Mouse (Mus musculus) ZHBTc4 (cell line): ENCODE results near the gene Npb.
A peak's percentile ranks its signal among the peaks of the same experiment; 100 is the strongest.

Experiments used
- DNase-seq: peaks from one replicate; pipeline ENCODE4 v3.0.0-alpha.2; 2011; ENCODE audit warnings: low read depth, low spot score

The Npb gene

GRCm38 (mm10) chr11:120608241-120609034, at the start of gene Npb:
TSS of gene Npb (plus strand) at chr11:120608477.
- DNase-seq, result peak; percentile 51

GRCm38 (mm10) chr11:120558843-120559242, 49.4 kb upstream of the Npb start:
- DNase-seq, result peak; percentile 44

- no peak for DNase-seq
Observed at GRCm38 (mm10) chr11:120560952-120561728, 47.1 kb upstream of the Npb start.

- no peak for DNase-seq
Observed at GRCm38 (mm10) chr11:120562949-120563348, 45.3 kb upstream of the Npb start.

- DNase-seq, result no peak
Observed at GRCm38 (mm10) chr11:120565114-120565513, 43.2 kb upstream of the Npb start.

GRCm38 (mm10) chr11:120568324-120568723, 40.0 kb upstream of the Npb start:
- no peak for DNase-seq

GRCm38 (mm10) chr11:120571122-120571521, 37.2 kb upstream of the Npb start:
- DNase-seq, result no peak

- no peak for DNase-seq
Observed at GRCm38 (mm10) chr11:120571754-120572416, 36.4 kb upstream of the Npb start.

- no peak for DNase-seq
Observed at GRCm38 (mm10) chr11:120572417-120572751, 35.9 kb upstream of the Npb start.

GRCm38 (mm10) chr11:120572752-120573584, 35.3 kb upstream of the Npb start, which contains the start of gene P4hb:
TSS of gene P4hb (minus strand) at chr11:120573253.
- DNase-seq, result peak; percentile 100

- DNase-seq, result peak; percentile 32
Observed at GRCm38 (mm10) chr11:120573585-120574277, 34.5 kb upstream of the Npb start.

GRCm38 (mm10) chr11:120574278-120574600, 34.0 kb upstream of the Npb start:
- no peak for DNase-seq

- no peak for DNase-seq
Observed at GRCm38 (mm10) chr11:120575046-120575445, 33.2 kb upstream of the Npb start.

GRCm38 (mm10) chr11:120575940-120576339, 32.3 kb upstream of the Npb start:
- DNase-seq, result no peak

- DNase-seq, result no peak
Observed at GRCm38 (mm10) chr11:120576365-120576981, 31.8 kb upstream of the Npb start.

GRCm38 (mm10) chr11:120577211-120578023, 30.9 kb upstream of the Npb start:
- DNase-seq, result peak; percentile 60

- DNase-seq, result no peak
Observed at GRCm38 (mm10) chr11:120578024-120578693, 30.1 kb upstream of the Npb start.

GRCm38 (mm10) chr11:120578694-120579243, 29.5 kb upstream of the Npb start:
- no peak for DNase-seq
